Mouse (Mus musculus) lung, adult 2 months (tissue): ENCODE results near the gene Castor1.

Source experiments
- CTCF ChIP-seq: fragments of 200-500 bp; IDR thresholded peaks from 2 replicates; pipeline ENCODE4 v1.5.1; 2011; ENCODE audit warnings: mild to moderate bottlenecking, low read length, control low read depth; ENCODE audit not compliant: insufficient read depth
- POLR2A ChIP-seq: fragments of 200-500 bp; IDR thresholded peaks from 2 replicates; pipeline ENCODE4 v1.6.1; 2011; ENCODE audit warnings: low read depth, mild to moderate bottlenecking, control low read depth, low read length, borderline replicate concordance; ENCODE audit errors: extremely low read depth

GRCm38 (mm10) chr11:4195597-4196031 is 22.4 kb upstream of the Castor1 start:
- TF ChIP-seq POLR2A (no peak), CTCF (no peak)
